Mouse (Mus musculus) heart, embryonic 11.5 days (tissue): ENCODE results near the gene Brpf3. TPM values are rescaled to one million over a fixed set of nuclear protein-coding genes. Genes with fewer than 3 reads are reported as not detected.
"Not testable (repeated sequence)": the region's sequence is repeated elsewhere in the genome, so short reads cannot be mapped to it uniquely, and the experiment has no call there.

Experiments used
- ATAC-seq: fragments of 200-750 bp; cut with Nextera tagmentation; replicated peaks from 2 replicates; pipeline ENCODE4 v1.8.0; 2017; ENCODE audit warnings: moderate library complexity; ENCODE audit not compliant: insufficient number of reproducible peaks, low FRiP score, low TSS enrichment
- H3K27ac ChIP-seq: fragments of 300-500 bp; sonication (generic); 2 replicates; pipeline ENCODE4 v1.5.1; 2014; ENCODE audit warnings: mild to moderate bottlenecking, low read depth, low read length
- H3K27me3 ChIP-seq: fragments of 300-500 bp; sonication (generic); 2 replicates; pipeline ENCODE4 v1.6.1; 2014; ENCODE audit warnings: mild to moderate bottlenecking, low read length, mixed read lengths; ENCODE audit not compliant: control insufficient read depth, insufficient read depth
- H3K36me3 ChIP-seq: fragments of 300-500 bp; sonication (generic); 2 replicates; pipeline ENCODE4 v1.6.1; 2014; ENCODE audit warnings: mild to moderate bottlenecking, low read length, moderate library complexity, mixed read lengths; ENCODE audit not compliant: control insufficient read depth, insufficient read depth
- H3K4me1 ChIP-seq: fragments of 300-500 bp; sonication (generic); 2 replicates; pipeline ENCODE4 v1.6.1; 2014; ENCODE audit warnings: low read length; ENCODE audit not compliant: control insufficient read depth, insufficient read depth
- H3K4me2 ChIP-seq: fragments of 300-500 bp; sonication (generic); 2 replicates; pipeline ENCODE4 v1.6.1; 2014; ENCODE audit warnings: mild to moderate bottlenecking, moderate library complexity
- H3K4me3 ChIP-seq: fragments of 300-500 bp; sonication (generic); 2 replicates; pipeline ENCODE4 v1.5.1; 2014; ENCODE audit warnings: low read depth, low read length
- H3K9ac ChIP-seq: fragments of 300-500 bp; sonication (generic); 2 replicates; pipeline ENCODE4 v1.6.1; 2014; ENCODE audit warnings: mild to moderate bottlenecking, low read depth, low read length, moderate library complexity
- H3K9me3 ChIP-seq: fragments of 300-500 bp; sonication (generic); replicated peaks from 2 replicates; pipeline ENCODE4 v1.6.1; 2016; ENCODE audit warnings: low read length; ENCODE audit not compliant: control insufficient read depth
- WGBS: fragments of 180-500 bp; shearing (Covaris S2); extraction: QIAGEN DNeasy Blood & Tissue Kit; methylation state at CpG from one replicate; pipeline ENCODE4 v1.1.7; 2014; ENCODE audit not compliant: insufficient replicate concordance; 5-methylcytosine and 5-hydroxymethylcytosine counted together
- polyA plus RNA-seq: library from polyadenylated mRNA; unstranded; fragments of >200 nt; fragmentation: Nextera tagmentation; extraction: Ambion mirVana; gene quantifications from 2 replicates; pipeline ENCODE4 v1.2.1, GENCODE M21; 2014

Brpf3 gene
- polyA plus RNA-seq, 1 experiment from 2014 or later, result 13.4 TPM

- peak overlapping the region; percentile 91 for H3K4me2 ChIP-seq
- H3K4me3 ChIP-seq, result peak overlapping the region; percentile 53
- H3K27ac ChIP-seq, result no peak overlapping the region
- H3K36me3 ChIP-seq, result no peaks in the 10 kb centered on the region
- WGBS, result 3% methylated on average over 24 of the region's 24 CpGs
- peaks cover 12% of the 10 kb centered on the region; the same call in 1 of the 2 replicates for H3K4me1 ChIP-seq
- no peak for ATAC-seq
- H3K9ac ChIP-seq, result peak overlapping the region; percentile 44
- no peaks in the 10 kb centered on the region for H3K9me3 ChIP-seq
- peaks cover 37% of the 10 kb centered on the region for H3K27me3 ChIP-seq
Observed at GRCm38 (mm10) chr17:28769875-28770421, 30.9 kb upstream of the Brpf3 start.

GRCm38 (mm10) chr17:28771289-28771688, 29.6 kb upstream of the Brpf3 start:
- Histone ChIP-seq H3K4me2 (no peak overlapping the region), H3K9ac (no peak overlapping the region), H3K27me3 (peaks cover 37% of the 10 kb centered on the region), H3K9me3 (no peaks in the 10 kb centered on the region), H3K4me3 (no peak overlapping the region), H3K4me1 (peaks cover 12% of the 10 kb centered on the region; the same call in 1 of the 2 replicates), H3K36me3 (no peaks in the 10 kb centered on the region), H3K27ac (no peak overlapping the region)
- 79% methylated on average over 5 of the region's 5 CpGs for WGBS
- ATAC-seq, result no peak

DNA sequence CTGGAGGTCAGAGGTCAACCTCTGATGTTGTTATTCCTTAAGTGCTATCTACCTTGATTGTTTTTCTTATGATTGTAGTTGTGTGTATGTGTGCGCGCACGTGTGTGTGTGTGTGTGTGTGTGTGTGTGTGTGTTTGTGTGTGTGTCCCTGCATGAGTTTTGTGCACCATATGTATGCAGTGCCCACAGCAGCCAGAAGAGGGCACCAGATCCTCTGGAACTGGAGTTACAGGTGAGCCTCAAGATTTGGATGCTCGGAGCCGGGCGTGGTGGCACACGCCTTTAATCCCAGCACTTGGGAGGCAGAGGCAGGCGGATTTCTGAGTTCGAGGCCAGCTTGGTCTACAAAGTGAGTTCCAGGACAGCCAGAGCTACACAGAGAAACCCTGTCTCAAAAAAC, 26.6 kb upstream of the Brpf3 start:
- ATAC-seq, H3K4me1 ChIP-seq, H3K27ac ChIP-seq, H3K9me3 ChIP-seq, H3K9ac ChIP-seq, H3K36me3 ChIP-seq, H3K4me3 ChIP-seq, H3K4me2 ChIP-seq: not testable (repeated sequence)
- peaks cover 24% of the 10 kb centered on the region for H3K27me3 ChIP-seq
- WGBS, result 85% methylated on average over 9 of the region's 9 CpGs

DNA sequence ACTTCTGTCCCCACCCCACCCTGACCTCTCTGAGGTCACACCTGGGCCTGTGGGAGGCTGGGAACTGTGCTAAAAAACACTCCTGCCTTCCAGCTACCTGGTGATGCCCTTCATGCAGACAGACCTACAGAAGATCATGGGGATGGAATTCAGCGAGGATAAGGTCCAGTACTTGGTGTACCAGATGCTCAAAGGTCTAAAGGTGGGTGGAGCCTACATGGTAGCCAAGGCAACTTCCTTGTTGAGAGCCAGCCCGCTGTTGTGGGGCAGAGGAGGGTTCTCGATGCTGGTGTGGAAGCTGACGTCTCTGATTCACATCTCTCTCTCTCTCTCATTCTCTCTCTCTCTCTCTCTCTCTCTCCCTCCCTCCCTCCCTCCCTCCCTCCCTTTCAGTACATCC, 25.7 kb upstream of the Brpf3 start:
- no peak for ATAC-seq
- no peak overlapping the region for H3K27ac ChIP-seq
- no peak overlapping the region for H3K4me2 ChIP-seq
- H3K27me3 ChIP-seq, result peaks cover 15% of the 10 kb centered on the region
- 0 out of 2 replicates have a peak, but pooled peaks cover under 1% of the 10 kb centered on the region for H3K4me1 ChIP-seq
- no peak overlapping the region for H3K9ac ChIP-seq
- H3K4me3 ChIP-seq, result no peak overlapping the region
- H3K36me3 ChIP-seq, result no peaks in the 10 kb centered on the region
- H3K9me3 ChIP-seq, result no peaks in the 10 kb centered on the region
- 80% methylated on average over 4 of the region's 4 CpGs for WGBS

DNA sequence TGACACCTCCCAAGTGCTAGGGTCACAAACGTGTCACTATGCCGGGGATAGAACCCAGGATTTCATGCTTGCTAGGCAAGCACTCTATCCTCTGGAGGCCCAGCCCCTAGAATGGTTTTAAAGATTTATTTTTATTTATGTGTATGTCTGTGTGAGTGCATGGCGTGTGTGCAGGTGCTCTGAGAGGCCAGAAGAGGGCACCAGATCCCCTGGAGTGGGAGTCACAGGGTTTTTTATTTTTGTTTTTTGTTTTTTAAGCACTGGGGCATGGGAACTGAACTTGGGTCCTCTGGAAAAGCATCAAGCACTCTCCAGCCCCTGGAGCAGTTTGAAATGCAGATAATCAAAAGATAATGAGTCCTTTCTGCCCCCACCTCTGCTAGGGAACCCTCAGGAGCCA, 24.1 kb upstream of the Brpf3 start:
- no peak for ATAC-seq
- Histone ChIP-seq H3K9me3 (no peaks in the 10 kb centered on the region), H3K4me2 (no peak overlapping the region), H3K27me3 (no peaks in the 10 kb centered on the region), H3K4me1 (peaks cover 12% of the 10 kb centered on the region), H3K9ac (no peak overlapping the region), H3K4me3 (no peak overlapping the region), H3K36me3 (no peaks in the 10 kb centered on the region), H3K27ac (no peak overlapping the region)
- 80% methylated on average over 3 of the region's 3 CpGs for WGBS

DNA sequence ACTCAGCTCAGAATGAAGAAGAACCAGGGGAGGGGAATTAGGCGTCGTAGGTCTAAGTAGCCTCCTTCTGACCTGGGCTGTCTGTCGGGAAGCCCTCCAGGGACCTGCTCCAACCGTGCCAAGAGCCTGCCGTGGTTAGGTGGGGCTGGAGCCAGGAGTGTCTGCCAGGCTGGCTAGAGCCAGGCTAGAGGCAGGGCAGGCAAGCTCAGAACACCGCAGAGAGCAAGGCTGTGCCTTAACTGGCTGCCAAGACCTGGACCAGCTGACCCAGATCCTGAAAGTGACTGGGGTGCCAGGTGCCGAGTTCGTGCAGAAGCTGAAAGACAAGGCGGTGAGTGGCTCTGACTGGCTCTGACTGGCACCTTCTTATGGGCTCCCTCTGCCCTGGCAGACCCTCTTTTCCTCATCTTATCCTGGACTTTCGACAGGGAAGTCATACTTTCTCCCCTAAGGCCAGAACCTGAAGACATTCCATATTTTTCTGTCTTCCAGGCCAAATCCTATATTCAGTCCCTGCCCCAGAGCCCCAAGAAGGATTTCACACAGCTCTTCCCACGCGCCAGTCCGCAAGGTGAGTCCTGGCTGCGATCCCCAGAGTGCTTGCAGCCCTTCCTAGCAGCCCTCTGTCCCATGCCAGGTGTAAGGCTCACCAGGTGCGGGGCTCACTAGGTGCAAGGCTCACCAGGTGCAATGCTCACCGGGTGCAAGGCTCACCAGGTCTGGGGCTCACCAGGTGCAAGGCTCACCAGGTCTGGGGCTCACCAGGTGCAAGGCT, 23.5 kb upstream of the Brpf3 start:
- ATAC-seq, result no peak
- Histone ChIP-seq H3K27me3 (no peaks in the 10 kb centered on the region), H3K27ac (no peak overlapping the region), H3K4me3 (no peak overlapping the region), H3K4me1 (peaks cover 12% of the 10 kb centered on the region), H3K9ac (no peak overlapping the region), H3K36me3 (no peaks in the 10 kb centered on the region), H3K9me3 (no peaks in the 10 kb centered on the region), H3K4me2 (no peak overlapping the region)
- 79% methylated on average over 16 of the region's 16 CpGs for WGBS

DNA sequence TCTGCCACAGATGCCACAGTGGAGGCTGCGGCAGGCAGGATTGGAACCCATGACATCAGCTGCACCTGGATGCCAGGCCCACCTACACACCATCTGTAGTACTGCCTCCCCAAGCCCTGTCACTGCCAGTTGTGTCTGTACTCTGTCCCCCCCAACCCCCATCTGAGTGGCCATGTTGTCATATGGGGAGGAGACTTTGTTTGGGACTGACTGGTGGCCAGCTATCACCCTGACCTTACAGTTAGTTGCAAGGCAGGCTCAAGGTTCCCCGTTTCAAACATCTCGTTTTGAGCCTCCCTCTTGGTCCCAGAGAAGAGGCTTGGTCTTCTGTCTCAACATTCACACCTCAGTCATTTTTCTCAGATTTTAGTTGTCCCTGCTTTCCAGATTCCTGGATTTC, 21.2 kb upstream of the Brpf3 start:
- Histone ChIP-seq H3K27me3 (no peaks in the 10 kb centered on the region), H3K4me1 (peaks cover 12% of the 10 kb centered on the region), H3K9ac (no peak overlapping the region), H3K27ac (no peak overlapping the region), H3K4me2 (no peak overlapping the region), H3K4me3 (no peak overlapping the region), H3K9me3 (no peaks in the 10 kb centered on the region), H3K36me3 (no peaks in the 10 kb centered on the region)
- 85% methylated on average over 3 of the region's 3 CpGs for WGBS
- no peak for ATAC-seq

- no peak overlapping the region for H3K4me3 ChIP-seq
- H3K36me3 ChIP-seq, result no peaks in the 10 kb centered on the region
- H3K9me3 ChIP-seq, result no peaks in the 10 kb centered on the region
- H3K27ac ChIP-seq, result peak overlapping the region; percentile 50; the same call in 1 of the 2 replicates
- no peak for ATAC-seq
- peaks cover 12% of the 10 kb centered on the region for H3K4me1 ChIP-seq
- WGBS, result 26% methylated on average over 3 of the region's 3 CpGs
- H3K4me2 ChIP-seq, result no peak overlapping the region
- H3K27me3 ChIP-seq, result no peaks in the 10 kb centered on the region
- H3K9ac ChIP-seq, result no peak overlapping the region
Observed at GRCm38 (mm10) chr17:28780836-28781235, 20.1 kb upstream of the Brpf3 start.
